Mouse (Mus musculus): Measurements from ENCODE around the gene Lrfn3.

GRCm38 (mm10) chr7:30380061-30380460, 17.5 kb upstream of the Lrfn3 start:
- TF ChIP-seq CTCF (IDR thresholded peaks at IDR 0.05; ENCODE audit: low read depth) (no peak), EP300 (IDR thresholded peaks at IDR 0.05; ENCODE audit: low read depth) (no peak)

Data from liver, postnatal 0 days (tissue).